ENCODE assay signal across 13 mouse cellular contexts in genomic region chr6:129631046-129631445, GRCm38 (mm10). TPM values are rescaled to one million over a fixed set of nuclear protein-coding genes. Genes with fewer than 3 reads are reported as not detected.
"Had no signal": no experiment of that assay in that cellular context is flagged by ENCODE, and none has a peak within 500 bp of the region (broad histone marks: within the 10 kb centered on the region; RNA-seq: fewer than 3 reads in every experiment).

No protein-coding gene starts in this region.

RNA-seq across cellular contexts. Expression of gene Klrk1, which starts 7.4 kb away (rescaled TPM):
- total RNA-seq: forebrain, postnatal 0 days; gastrocnemius, adult 18-20 months; gastrocnemius, adult 2 months; gastrocnemius, adult 8-10 months; gastrocnemius, postnatal 10 days; gastrocnemius, postnatal 14 days; gastrocnemius, postnatal 25 days; gastrocnemius, postnatal 36 days; gastrocnemius, postnatal 4 days; heart, adult 2 months had no signal

RNA-seq across cellular contexts. Expression of gene Klrc3, which starts 12.1 kb away (rescaled TPM):
- total RNA-seq: common myeloid progenitor, adult 5-6 weeks; forebrain, postnatal 0 days; gastrocnemius, adult 18-20 months; gastrocnemius, adult 2 months; gastrocnemius, adult 8-10 months; gastrocnemius, postnatal 10 days; gastrocnemius, postnatal 14 days; gastrocnemius, postnatal 25 days; gastrocnemius, postnatal 36 days; gastrocnemius, postnatal 4 days; heart, adult 18-20 months; heart, adult 2 months; heart, adult 8-10 months had no signal

RNA-seq across cellular contexts. Expression of gene Klrc2, which starts 29.4 kb away (rescaled TPM):
- total RNA-seq: common myeloid progenitor, adult 5-6 weeks; forebrain, postnatal 0 days; gastrocnemius, adult 18-20 months; gastrocnemius, adult 2 months; gastrocnemius, adult 8-10 months; gastrocnemius, postnatal 10 days; gastrocnemius, postnatal 14 days; gastrocnemius, postnatal 25 days; gastrocnemius, postnatal 36 days; gastrocnemius, postnatal 4 days; heart, adult 18-20 months; heart, adult 2 months; heart, adult 8-10 months had no signal

RNA-seq across cellular contexts. Expression of gene Klrd1, which starts 39.5 kb away (rescaled TPM):
- total RNA-seq: forebrain, postnatal 0 days; gastrocnemius, adult 18-20 months; gastrocnemius, adult 2 months; gastrocnemius, adult 8-10 months; gastrocnemius, postnatal 10 days; gastrocnemius, postnatal 14 days; gastrocnemius, postnatal 25 days; gastrocnemius, postnatal 36 days; gastrocnemius, postnatal 4 days had no signal

RNA-seq across cellular contexts. Expression of gene Klrc1, which starts 47.7 kb away (rescaled TPM):
- total RNA-seq: common myeloid progenitor, adult 5-6 weeks; forebrain, postnatal 0 days; gastrocnemius, adult 18-20 months; gastrocnemius, adult 2 months; gastrocnemius, adult 8-10 months; gastrocnemius, postnatal 10 days; gastrocnemius, postnatal 14 days; gastrocnemius, postnatal 25 days; gastrocnemius, postnatal 36 days; gastrocnemius, postnatal 4 days had no signal
